Mouse (Mus musculus): ENCODE measurements around the gene Gjc1. TPM values are rescaled to one million over a fixed set of nuclear protein-coding genes. Genes with fewer than 3 reads are reported as not detected.

Gjc1 gene
- polyA plus RNA-seq, 1 experiment from 2014 or later = 81.9 TPM

DNA sequence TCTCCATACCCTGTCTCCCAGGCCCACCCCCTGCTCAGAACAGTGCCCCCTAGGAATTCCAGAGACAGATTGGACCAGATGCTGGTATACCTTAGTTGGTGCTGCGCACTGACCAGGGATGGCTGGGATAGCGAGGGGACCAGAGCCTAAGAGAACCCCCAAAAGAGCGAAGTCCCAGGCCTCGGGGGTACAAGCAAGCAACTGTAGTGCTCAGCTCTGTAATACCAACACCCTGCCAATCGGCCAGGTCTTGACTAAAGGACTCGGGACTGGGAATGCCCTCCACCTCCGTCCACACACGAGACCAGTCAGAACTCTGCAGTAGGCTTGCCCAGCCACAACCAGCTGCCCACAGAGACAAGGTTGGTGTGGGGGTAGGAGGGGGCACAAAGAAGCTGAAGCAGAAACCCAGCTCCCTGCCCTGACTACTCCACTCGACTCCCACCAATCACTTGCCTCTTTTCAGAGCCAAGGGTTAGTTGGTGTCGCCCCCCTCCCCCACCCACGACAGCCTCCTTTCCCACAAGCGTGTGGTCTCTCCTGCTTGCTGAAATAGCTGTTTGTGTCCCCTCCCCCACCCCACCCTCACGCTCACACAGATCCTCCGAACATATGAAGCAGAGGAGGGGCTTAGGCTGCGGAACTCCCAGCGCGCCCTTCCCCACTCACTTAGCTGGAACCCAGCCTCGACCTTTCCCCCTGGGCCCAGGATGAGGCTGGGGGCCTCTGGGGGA lies 65.7 kb downstream of the Gjc1 start:
- H3K36me3 ChIP-seq = no peaks in the 10 kb centered on the region
- H3K4me1 ChIP-seq = peaks cover 21% of the 10 kb centered on the region
- peak overlapping the region; percentile 62; the same call in 1 of the 2 replicates for H3K9ac ChIP-seq
- no peaks in the 10 kb centered on the region for H3K9me3 ChIP-seq
- peak overlapping the region; percentile 78 for H3K27ac ChIP-seq
- peak overlapping the region; percentile 16; the same call in 1 of the 2 replicates for H3K4me3 ChIP-seq
- no peaks in the 10 kb centered on the region; the same call in 1 of the 2 replicates for H3K27me3 ChIP-seq
- 43% methylated on average over 18 of the region's 18 CpGs for whole genome bisulfite sequencing
- ATAC-seq (ENCODE audit: insufficient number of reproducible peaks, insufficient read depth, low FRiP score, low TSS enrichment, low read depth) = peak; percentile 40; the same call in 1 of the 2 replicates
- H3K4me2 ChIP-seq = peak overlapping the region; percentile 53

GRCm38 (mm10) chr11:102752896-102753590 lies 66.5 kb downstream of the Gjc1 start:
- Histone ChIP-seq H3K27me3 (no peaks in the 10 kb centered on the region; the same call in 1 of the 2 replicates), H3K9ac (no peak overlapping the region), H3K4me1 (peaks cover 21% of the 10 kb centered on the region), H3K27ac (peak overlapping the region; percentile 39; the same call in 1 of the 2 replicates), H3K4me2 (peak overlapping the region; percentile 53; the same call in 1 of the 2 replicates), H3K4me3 (no peak overlapping the region), H3K9me3 (no peaks in the 10 kb centered on the region), H3K36me3 (no peaks in the 10 kb centered on the region)
- no peak for ATAC-seq (ENCODE audit: insufficient number of reproducible peaks, insufficient read depth, low FRiP score, low TSS enrichment, low read depth)
- 64% methylated on average over 13 of the region's 13 CpGs for WGBS

DNA sequence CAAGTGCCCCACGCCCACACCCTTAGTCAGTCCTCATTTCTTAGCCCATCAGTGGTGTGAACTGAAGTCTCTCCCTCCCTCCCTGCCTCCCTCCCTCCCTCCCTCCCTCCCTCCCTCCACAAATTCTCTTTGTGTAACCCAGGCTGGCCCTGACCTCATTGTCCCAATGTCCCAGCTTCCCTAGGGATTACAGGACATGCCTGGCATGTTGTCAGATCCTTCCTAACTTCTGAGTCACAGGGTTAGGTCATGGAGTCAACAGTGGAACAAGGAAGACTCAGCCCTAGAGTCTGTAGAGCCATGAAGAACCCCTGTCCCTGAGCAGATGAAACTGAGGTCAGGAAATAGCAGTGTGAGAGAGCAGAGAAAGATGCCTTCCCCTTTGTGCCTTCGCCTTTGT lies 69.8 kb downstream of the Gjc1 start:
- WGBS = 71% methylated on average over 2 of the region's 2 CpGs
- H3K27me3 ChIP-seq = no peaks in the 10 kb centered on the region; the same call in 1 of the 2 replicates
- H3K36me3 ChIP-seq = no peaks in the 10 kb centered on the region
- H3K27ac ChIP-seq = no peak overlapping the region
- no peak for ATAC-seq (ENCODE audit: insufficient number of reproducible peaks, insufficient read depth, low FRiP score, low TSS enrichment, low read depth)
- no peak overlapping the region for H3K9ac ChIP-seq
- no peaks in the 10 kb centered on the region for H3K9me3 ChIP-seq
- peaks cover 16% of the 10 kb centered on the region for H3K4me1 ChIP-seq
- H3K4me2 ChIP-seq = no peak overlapping the region
- H3K4me3 ChIP-seq = no peak overlapping the region

Other genes starting within 250 kb of the Gjc1 start
- gene Gm11627, start 240.2 kb downstream of the Gjc1 start, polyA plus RNA-seq (2015; fragmentation: Nextera tagmentation; extraction: Ambion mirVana) = 16.1 and 17.0 TPM in 2 replicates
- gene Fzd2, start 215.3 kb downstream of the Gjc1 start, polyA plus RNA-seq (2015; fragmentation: Nextera tagmentation; extraction: Ambion mirVana) = 63.0 and 67.8 TPM in 2 replicates
- gene Meioc, start 156.0 kb downstream of the Gjc1 start, polyA plus RNA-seq (2015; fragmentation: Nextera tagmentation; extraction: Ambion mirVana) = 0.45 and 0.79 TPM in 2 replicates
- 44.6 and 46.9 TPM in 2 replicates for gene Ccdc43, start 121.9 kb downstream of the Gjc1 start, polyA plus RNA-seq (2015; fragmentation: Nextera tagmentation; extraction: Ambion mirVana)
- 13.8 and 14.4 TPM in 2 replicates for gene Adam11, start 58.3 kb downstream of the Gjc1 start, polyA plus RNA-seq (2015; fragmentation: Nextera tagmentation; extraction: Ambion mirVana)
- not detected in 2 replicates for gene Higd1b, start 16.1 kb upstream of the Gjc1 start, polyA plus RNA-seq (2015; fragmentation: Nextera tagmentation; extraction: Ambion mirVana)
- 189 and 196 TPM in 2 replicates for gene Eftud2, start 61.3 kb upstream of the Gjc1 start, polyA plus RNA-seq (2015; fragmentation: Nextera tagmentation; extraction: Ambion mirVana)
- 0.79 and 1.2 TPM in 2 replicates for gene Ccdc103, start 61.5 kb upstream of the Gjc1 start, polyA plus RNA-seq (2015; fragmentation: Nextera tagmentation; extraction: Ambion mirVana)
- not detected in 2 replicates for gene Fam187a, start 65.5 kb upstream of the Gjc1 start, polyA plus RNA-seq (2015; fragmentation: Nextera tagmentation; extraction: Ambion mirVana)
- gene Gfap, start 81.2 kb upstream of the Gjc1 start, polyA plus RNA-seq (2015; fragmentation: Nextera tagmentation; extraction: Ambion mirVana) = 0.10 and 0.39 TPM in 2 replicates
- 11.0 and 12.8 TPM in 2 replicates for gene Kif18b, start 105.4 kb upstream of the Gjc1 start, polyA plus RNA-seq (2015; fragmentation: Nextera tagmentation; extraction: Ambion mirVana)
- gene C1ql1, start 127.0 kb upstream of the Gjc1 start, polyA plus RNA-seq (2015; fragmentation: Nextera tagmentation; extraction: Ambion mirVana) = 3.4 TPM in 2 replicates
- 67.8 and 68.5 TPM in 2 replicates for gene Nmt1, start 208.5 kb upstream of the Gjc1 start, polyA plus RNA-seq (2015; fragmentation: Nextera tagmentation; extraction: Ambion mirVana)
- gene Dcakd, start 208.6 kb upstream of the Gjc1 start, polyA plus RNA-seq (2015; fragmentation: Nextera tagmentation; extraction: Ambion mirVana) = 189 and 192 TPM in 2 replicates